ENCODE assay signal across 9 mouse cellular contexts in the genomic region with DNA sequence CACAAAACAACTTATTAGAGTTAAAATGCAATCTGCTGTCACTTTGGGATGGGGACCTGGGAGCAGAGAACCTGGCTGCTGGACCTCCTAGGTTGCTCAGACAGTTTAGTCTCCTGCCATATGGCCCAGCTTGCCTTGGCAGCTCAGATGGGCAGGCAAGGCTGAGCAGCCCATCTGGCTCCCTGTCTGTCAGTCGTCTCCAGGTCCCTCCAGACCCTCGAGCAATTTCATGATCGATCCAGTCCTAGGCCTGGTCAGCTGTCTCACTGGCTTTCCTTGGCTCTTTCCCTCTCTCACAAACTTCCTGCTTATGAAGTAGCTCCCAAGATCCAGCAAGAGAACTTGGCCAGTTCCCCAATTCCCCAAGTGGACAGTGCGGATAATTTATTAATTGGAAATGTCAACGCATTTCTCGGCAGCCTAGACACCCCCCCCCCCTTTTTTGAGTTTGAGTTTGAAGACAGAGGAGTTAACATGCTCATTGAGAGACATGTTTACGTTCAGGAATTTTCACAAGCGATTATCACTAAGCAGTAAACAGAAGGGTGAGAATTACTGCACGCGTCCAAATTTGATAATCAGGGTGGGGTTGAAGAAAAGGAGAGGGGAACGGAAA. TPM values are rescaled to one million over a fixed set of nuclear protein-coding genes. Genes with fewer than 3 reads are reported as not detected.
A peak's percentile ranks its signal among the peaks of the same experiment; 100 is the strongest.
DNase-seq lines count a peak whose midpoint lies in the region; ATAC-seq and TF ChIP-seq lines count a peak whose summit lies in the region.
"Had no signal": no experiment of that assay in that cellular context is flagged by ENCODE, and none has a peak within 500 bp of the region (broad histone marks: within the 10 kb centered on the region; RNA-seq: fewer than 3 reads in every experiment).

No protein-coding gene starts in this region.

- no peak for TF ChIP-seq POLR2A in CH12.LX (IDR thresholded peaks at IDR 0.05; ENCODE audit: low read depth, low read length)

- no peaks in the 10 kb centered on the region for H3K36me3 ChIP-seq in CH12.LX (replicated peaks in 1 of 2; ENCODE audit: control insufficient read depth in 1 of 2, insufficient read depth in 1 of 2, low read length in 1 of 2)
- H3K36me3 ChIP-seq in embryonic facial prominence, embryonic 11.5 days (replicated peaks; ENCODE audit: control insufficient read depth, insufficient read depth, low read depth, low read length): no peaks in the 10 kb centered on the region
- H3K36me3 ChIP-seq in limb, embryonic 13.5 days: no peaks in the 10 kb centered on the region

- dilution Hi-C loops in CH12.LX (cut with MboI; ENCODE audit: extremely low pct_ligation_motif_present, extremely low pct_unique_long_range_greater_than_20kb, low sequenced_read_pairs): no loop called here

- H3K4me2 ChIP-seq in CH12.LX (ENCODE audit: insufficient read depth, low read depth, poor library complexity, severe bottlenecking): peak overlapping the region; percentile 93
- H3K4me2 ChIP-seq in embryonic facial prominence, embryonic 11.5 days (ENCODE audit: low read depth, low read length): peak overlapping the region; percentile 85
- H3K4me2 ChIP-seq in limb, embryonic 13.5 days (replicated peaks): peak overlapping the region; percentile 90

- TF ChIP-seq CTCF in CH12.LX (conservative IDR thresholded peaks at IDR 0.05 in 1 of 2, IDR thresholded peaks at IDR 0.05 in 1 of 2; ENCODE audit: low read depth in 2 of 2, low read length in 2 of 2): no peak

- no peak for ATAC-seq in CD4-positive, CD25-positive, alpha-beta regulatory T cell, adult 4 months
- no peak for ATAC-seq in embryonic facial prominence, embryonic 11.5 days (replicated peaks; ENCODE audit: insufficient number of reproducible peaks, low FRiP score, low TSS enrichment, low read depth)
- no peak for ATAC-seq in limb, embryonic 13.5 days (ENCODE audit: low FRiP score, low read depth)

- H3K27me3 ChIP-seq in CH12.LX (replicated peaks): peaks cover 19% of the 10 kb centered on the region
- peaks cover 23% of the 10 kb centered on the region for H3K27me3 ChIP-seq in embryonic facial prominence, embryonic 11.5 days (ENCODE audit: control insufficient read depth, insufficient read depth, low read length)
- peaks cover 43% of the 10 kb centered on the region for H3K27me3 ChIP-seq in limb, embryonic 13.5 days

- in situ Hi-C loops in CH12.LX (cut with MboI; ENCODE audit: low pct_ligation_motif_present, low pct_unique_long_range_greater_than_20kb, low sequenced_read_pairs): loop anchor here (5.0 to 25.0 kb wide), 3 partner anchors 47 to 747 kb away; partner anchors contain the start of genes Ankrd55 and Ccno

- TF ChIP-seq EP300 in CH12.LX (IDR thresholded peaks at IDR 0.05; ENCODE audit: low read length): no peak

- no peak overlapping the region for H3K27ac ChIP-seq in CH12.LX (ENCODE audit: insufficient read depth, low read depth)
- no peak overlapping the region for H3K27ac ChIP-seq in embryonic facial prominence, embryonic 11.5 days (replicated peaks; ENCODE audit: low read depth, low read length)
- no peak overlapping the region for H3K27ac ChIP-seq in limb, embryonic 13.5 days

- H3K4me3 ChIP-seq in CH12.LX (replicated peaks in 1 of 3; ENCODE audit: low read depth in 2 of 3, low read length in 2 of 3, poor library complexity in 1 of 3): peak overlapping the region in 2 of 3 experiments; percentile 49 to 61
- H3K4me3 ChIP-seq in embryonic facial prominence, embryonic 11.5 days (ENCODE audit: low read depth, low read length): peak overlapping the region; percentile 42; the same call in 1 of the 2 replicates
- peak overlapping the region; percentile 60 for H3K4me3 ChIP-seq in limb, embryonic 13.5 days

- H3K79me2 ChIP-seq in CH12.LX (replicated peaks; ENCODE audit: control insufficient read depth, extremely low read depth, insufficient read depth, poor library complexity, severe bottlenecking): no peaks in the 10 kb centered on the region

- no peak overlapping the region for H3K9ac ChIP-seq in CH12.LX (ENCODE audit: insufficient read depth, low read depth)
- H3K9ac ChIP-seq in embryonic facial prominence, embryonic 11.5 days (replicated peaks; ENCODE audit: low read length): no peak overlapping the region
- peak overlapping the region; percentile 73; the same call in 1 of the 2 replicates for H3K9ac ChIP-seq in limb, embryonic 13.5 days

- H3K4me1 ChIP-seq in CH12.LX (ENCODE audit: control insufficient read depth in 1 of 2, insufficient read depth in 2 of 2): peaks cover 5 to 9% of the 10 kb centered on the region in 2 experiments; a peak in 1 of 4 replicates
- H3K4me1 ChIP-seq in embryonic facial prominence, embryonic 11.5 days (ENCODE audit: control insufficient read depth, insufficient read depth, low read length): no peaks in the 10 kb centered on the region
- H3K4me1 ChIP-seq in limb, embryonic 13.5 days: peaks cover 18% of the 10 kb centered on the region

- H3K9me3 ChIP-seq in CH12.LX (replicated peaks; ENCODE audit: low read length): no peaks in the 10 kb centered on the region
- H3K9me3 ChIP-seq in embryonic facial prominence, embryonic 11.5 days (replicated peaks; ENCODE audit: control insufficient read depth, low read length): no peaks in the 10 kb centered on the region
- H3K9me3 ChIP-seq in limb, embryonic 13.5 days: no peaks in the 10 kb centered on the region

- no peak for TF ChIP-seq RAD21 in CH12.LX (IDR thresholded peaks at IDR 0.05; ENCODE audit: low read depth, low read length)

- under 1% methylated on average over 11 of the region's 11 CpGs for WGBS in embryonic facial prominence, embryonic 11.5 days
- WGBS in limb, embryonic 13.5 days: 2% methylated on average over 11 of the region's 11 CpGs

- peak; percentile 14 for DNase-seq in CD4-positive, CD25-positive, alpha-beta regulatory T cell, adult 2 months (ENCODE audit: low read depth, low spot score)
- DNase-seq in CH12.LX (ENCODE audit: extremely low read depth): no peak
- no peak for DNase-seq in embryonic facial prominence, embryonic 11.5 days (ENCODE audit: low spot score)
- DNase-seq in retina, embryonic 14.5 days (ENCODE audit: low spot score): peak; percentile 66
- no peak for DNase-seq in left cerebral cortex, adult 11 months (ENCODE audit: low spot score)
- no peak for DNase-seq in adrenal gland, adult 18-20 months (ENCODE audit: low spot score in 2 of 2)

TF ChIP-seq in CH12.LX, 34 proteins besides CTCF, POLR2A, EP300 and RAD21:
- no peak for TF ChIP-seq E2F4 (IDR thresholded peaks at IDR 0.05; ENCODE audit: insufficient replicate concordance, low read depth, low read length)
- no peak for TF ChIP-seq ZMIZ1 (IDR thresholded peaks at IDR 0.05; ENCODE audit: low read depth, low read length)
- no peak for TF ChIP-seq TCF12 (IDR thresholded peaks at IDR 0.05; ENCODE audit: low read depth, low read length)
- TF ChIP-seq SMC3 (IDR thresholded peaks at IDR 0.05; ENCODE audit: low read depth, low read length): no peak
- TF ChIP-seq MAFK (IDR thresholded peaks at IDR 0.05; ENCODE audit: insufficient replicate concordance, low read length): no peak
- TF ChIP-seq PAX5 (IDR thresholded peaks at IDR 0.05; ENCODE audit: low read length): no peak
- no peak for TF ChIP-seq ZNF384 (IDR thresholded peaks at IDR 0.05; ENCODE audit: low read depth, low read length)
- TF ChIP-seq SIN3A (IDR thresholded peaks at IDR 0.05; ENCODE audit: low read length): no peak

RNA-seq across cellular contexts. Expression of gene Cdc20b, which starts 0.5 kb away (rescaled TPM):
- not detected for polyA plus RNA-seq in CD4-positive, CD25-positive, alpha-beta regulatory T cell, adult 4 months (2017; shearing (Covaris generic))
- total RNA-seq in CH12.LX (2012; rRNA removed): not detected in 2 replicates
- not detected in 2 replicates for total RNA-seq in CH12.LX (2014; rRNA removed)
- not detected in 2 replicates for polyA plus RNA-seq in CH12.LX (2012; ENCODE audit: insufficient read length, low read depth)
- polyA plus RNA-seq in embryonic facial prominence, embryonic 11.5 days (2014; fragmentation: Nextera tagmentation; extraction: Ambion mirVana): 0.14 TPM in 1 of 2 replicates, not detected in the other
- polyA plus RNA-seq in limb, embryonic 13.5 days (2015; fragmentation: Nextera tagmentation; extraction: Ambion mirVana): not detected in 2 replicates
- total RNA-seq in adrenal gland, adult 18-20 months (2021): not detected
- polyA plus RNA-seq: gonadal fat pad, adult 2 months had no signal

RNA-seq across cellular contexts. Expression of gene Gpx8, which starts 11.8 kb away (rescaled TPM):
- polyA plus RNA-seq in CD4-positive, CD25-positive, alpha-beta regulatory T cell, adult 4 months (2017; shearing (Covaris generic)): not detected
- total RNA-seq in CH12.LX (2012; rRNA removed) (not detected in 2 replicates), CH12.LX (2014; rRNA removed) (not detected in 2 replicates)
- polyA plus RNA-seq in CH12.LX (2012; ENCODE audit: insufficient read length, low read depth): not detected in 2 replicates
- polyA plus RNA-seq in embryonic facial prominence, embryonic 11.5 days (2014; fragmentation: Nextera tagmentation; extraction: Ambion mirVana): 142 and 155 TPM in 2 replicates
- polyA plus RNA-seq in limb, embryonic 13.5 days (2015; fragmentation: Nextera tagmentation; extraction: Ambion mirVana): 201 and 206 TPM in 2 replicates
- total RNA-seq in adrenal gland, adult 18-20 months (2021): 10 to 100 TPM; 80.7 to 85.7 TPM

RNA-seq across cellular contexts. Expression of gene Mcidas, which starts 40.7 kb away (rescaled TPM):
- polyA plus RNA-seq in CD4-positive, CD25-positive, alpha-beta regulatory T cell, adult 4 months (2017; shearing (Covaris generic)): under 1 TPM in 1 of 2 experiments, not detected in 1; 0.13 TPM
- total RNA-seq in CH12.LX (2012; rRNA removed) (not detected in 2 replicates), CH12.LX (2014; rRNA removed) (not detected in 2 replicates)
- not detected in 2 replicates for polyA plus RNA-seq in CH12.LX (2012; ENCODE audit: insufficient read length, low read depth)
- not detected in 2 replicates for polyA plus RNA-seq in embryonic facial prominence, embryonic 11.5 days (2014; fragmentation: Nextera tagmentation; extraction: Ambion mirVana)
- polyA plus RNA-seq in limb, embryonic 13.5 days (2015; fragmentation: Nextera tagmentation; extraction: Ambion mirVana): not detected in 2 replicates
- total RNA-seq in adrenal gland, adult 18-20 months (2021): not detected

RNA-seq across cellular contexts. Expression of gene Ccno, which starts 46.8 kb away (rescaled TPM):
- not detected for polyA plus RNA-seq in CD4-positive, CD25-positive, alpha-beta regulatory T cell, adult 4 months (2017; shearing (Covaris generic))
- total RNA-seq in CH12.LX (2012; rRNA removed) (0.17 and 0.21 TPM in 2 replicates), CH12.LX (2014; rRNA removed) (0.14 and 0.54 TPM in 2 replicates)
- 0.12 and 0.16 TPM in 2 replicates for polyA plus RNA-seq in CH12.LX (2012; ENCODE audit: insufficient read length, low read depth)
- 0.17 and 0.66 TPM in 2 replicates for polyA plus RNA-seq in embryonic facial prominence, embryonic 11.5 days (2014; fragmentation: Nextera tagmentation; extraction: Ambion mirVana)
- polyA plus RNA-seq in limb, embryonic 13.5 days (2015; fragmentation: Nextera tagmentation; extraction: Ambion mirVana): 0.23 and 0.29 TPM in 2 replicates
- total RNA-seq in adrenal gland, adult 18-20 months (2021): under 1 TPM; 0.42 to 0.89 TPM

Comparison
In these comparisons a context has a peak if more than half of its experiments do, and no peak if none do; other contexts are left out.
1. DNase-seq: peak in CD4-positive, CD25-positive, alpha-beta regulatory T cell, adult 2 months (single experiment) and retina, embryonic 14.5 days (single experiment); none in CH12.LX (single experiment), embryonic facial prominence, embryonic 11.5 days (single experiment), left cerebral cortex, adult 11 months (single experiment) and adrenal gland, adult 18-20 months (0 of 2).
2. RNA of gene Gpx8, which starts 11.8 kb away (polyA plus RNA-seq): 201 to 206 TPM in limb, embryonic 13.5 days and 142 to 155 TPM in embryonic facial prominence, embryonic 11.5 days; not detected in CD4-positive, CD25-positive, alpha-beta regulatory T cell, adult 4 months and not detected in CH12.LX; every median in the first group is over 100 times any median in the second.
3. Peak in every context shown above with its lines, with median percentiles within 50 percentile points of each other: H3K4me2 ChIP-seq and H3K4me3 ChIP-seq.